Mouse (Mus musculus): ENCODE results near the gene Samd5.

GRCm38 (mm10) chr10:9594666-9595065 lies 80.3 kb downstream of the Samd5 start:
- TF ChIP-seq EP300 (IDR thresholded peaks at IDR 0.05; ENCODE audit: low read depth) (no peak), CTCF (IDR thresholded peaks at IDR 0.05; ENCODE audit: low read depth) (no peak)
